Mouse (Mus musculus) ES-E14 (cell line): ENCODE results near the gene Aebp1. TPM values are rescaled to one million over a fixed set of nuclear protein-coding genes. Genes with fewer than 3 reads are reported as not detected.

Experiments used
- DNase-seq: peaks from one replicate; pipeline ENCODE4 v3.0.0-alpha.2; 2013; ENCODE audit warnings: low read depth, low spot score
- H3K27ac ChIP-seq: 2 replicates; pipeline ENCODE4 v1.5.1; 2012; ENCODE audit warnings: low read depth, mild to moderate bottlenecking, low read length, moderate library complexity, mixed read lengths; ENCODE audit not compliant: poor library complexity, insufficient read depth, severe bottlenecking
- H3K36me3 ChIP-seq: 2 replicates; pipeline ENCODE4 v1.6.1; 2012; ENCODE audit warnings: mild to moderate bottlenecking, low read length, moderate library complexity, mixed read lengths; ENCODE audit not compliant: control insufficient read depth, poor library complexity, insufficient read depth, severe bottlenecking
- H3K4me1 ChIP-seq, 2 experiments: fragments of 150-350 bp in 1 of 2; sonication (generic) in 1 of 2; 2 replicates each; pipeline ENCODE4 v1.6.1; 2012; ENCODE audit warnings: low read length in 2 of 2, mild to moderate bottlenecking in 1 of 2, mixed read lengths in 1 of 2; ENCODE audit not compliant: control insufficient read depth in 2 of 2, insufficient read depth in 2 of 2, poor library complexity in 1 of 2
- H3K4me3 ChIP-seq, 2 experiments: fragments of 150-350 bp in 1 of 2; sonication (generic) in 1 of 2; 2 replicates each; pipeline ENCODE4 v1.5.1; 2012; ENCODE audit warnings: low read length in 2 of 2, low read depth in 1 of 2, mild to moderate bottlenecking in 1 of 2, mixed read lengths in 1 of 2; ENCODE audit not compliant: insufficient read depth in 1 of 2, poor library complexity in 1 of 2, severe bottlenecking in 1 of 2
- H3K9ac ChIP-seq: 2 replicates; pipeline ENCODE4 v1.6.1; 2012; ENCODE audit warnings: low read depth, mild to moderate bottlenecking, low read length, mixed read lengths; ENCODE audit not compliant: poor library complexity, insufficient read depth, severe bottlenecking
- H3K9me3 ChIP-seq: fragments of 150-350 bp; sonication (generic); 2 replicates; pipeline ENCODE4 v1.6.1; 2012; ENCODE audit warnings: low read depth, mild to moderate bottlenecking, low read length; ENCODE audit not compliant: control insufficient read depth, insufficient read depth
- CHD2 ChIP-seq: IDR thresholded peaks from 2 replicates; pipeline ENCODE4 v1.6.1; 2014; ENCODE audit warnings: mild to moderate bottlenecking, low read depth, low read length, inconsistent platforms
- HCFC1 ChIP-seq: IDR thresholded peaks from 2 replicates; pipeline ENCODE4 v1.6.1; 2012; ENCODE audit warnings: low read length, inconsistent platforms, borderline replicate concordance; ENCODE audit not compliant: insufficient read depth
- MAFK ChIP-seq: IDR thresholded peaks from 2 replicates; pipeline ENCODE4 v1.6.1; 2014; ENCODE audit warnings: mild to moderate bottlenecking, low read depth, low read length, inconsistent platforms; ENCODE audit not compliant: insufficient read depth
- ZC3H11A ChIP-seq: IDR thresholded peaks from 2 replicates; pipeline ENCODE4 v1.6.1; 2012; ENCODE audit warnings: low read depth, mild to moderate bottlenecking, inconsistent platforms, low read length, borderline replicate concordance
- ZNF384 ChIP-seq: IDR thresholded peaks from 2 replicates; pipeline ENCODE4 v1.6.1; 2012; ENCODE audit warnings: low read depth, low read length, inconsistent platforms
- in situ Hi-C, 2 experiments: fragments of 600-800 bp; cut with MboI; formaldehyde crosslinking; loops; one replicate each; pipeline ENCODE4 v1.15.1; 2025; ENCODE audit warnings: low sequenced_read_pairs in 2 of 2, inconsistent platforms in 1 of 2; ENCODE audit not compliant: unreplicated experiment in 2 of 2
- total RNA-seq: library from RNA; depleted of rRNA; stranded (reverse); fragments of 300-350 nt; gene quantifications from 2 replicates; pipeline ENCODE4 v1.2.3, GENCODE M21; 2012

Aebp1 gene
- total RNA-seq, 1 experiment = 14.5 TPM

DNA sequence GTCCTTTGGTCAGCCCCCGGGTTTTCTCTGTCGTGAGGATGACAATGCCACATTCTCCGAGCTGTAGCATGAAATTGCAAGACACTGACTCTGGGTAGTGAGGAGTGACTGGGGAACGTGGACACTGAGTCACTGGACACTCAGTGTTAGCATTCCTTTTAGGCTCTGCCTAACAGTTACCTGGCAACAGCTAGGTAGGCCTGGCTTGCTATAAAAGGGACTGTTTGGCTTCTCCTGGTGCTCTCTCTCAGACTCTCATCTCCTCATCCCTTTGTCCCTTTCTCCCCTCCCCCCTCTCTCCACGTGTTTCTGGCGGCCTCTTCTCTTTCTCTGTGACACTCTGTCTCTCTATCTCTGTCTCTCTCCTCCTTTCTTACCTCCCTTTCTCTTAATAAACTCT, 40.6 kb downstream of the Aebp1 start:
- Histone ChIP-seq H3K4me1 (peaks cover 5 to 34% of the 10 kb centered on the region in 2 experiments; a peak in 3 of 4 replicates), H3K4me3 (no peak overlapping the region), H3K27ac (no peak overlapping the region), H3K9me3 (no peaks in the 10 kb centered on the region), H3K9ac (no peak overlapping the region), H3K36me3 (no peaks in the 10 kb centered on the region)
- in situ Hi-C loops = no loop called here
- no peak for TF ChIP-seq MAFK
- TF ChIP-seq ZC3H11A = no peak
- no peak for TF ChIP-seq HCFC1
- TF ChIP-seq ZNF384 = no peak
- TF ChIP-seq CHD2 = no peak
- no peak for DNase-seq

DNA sequence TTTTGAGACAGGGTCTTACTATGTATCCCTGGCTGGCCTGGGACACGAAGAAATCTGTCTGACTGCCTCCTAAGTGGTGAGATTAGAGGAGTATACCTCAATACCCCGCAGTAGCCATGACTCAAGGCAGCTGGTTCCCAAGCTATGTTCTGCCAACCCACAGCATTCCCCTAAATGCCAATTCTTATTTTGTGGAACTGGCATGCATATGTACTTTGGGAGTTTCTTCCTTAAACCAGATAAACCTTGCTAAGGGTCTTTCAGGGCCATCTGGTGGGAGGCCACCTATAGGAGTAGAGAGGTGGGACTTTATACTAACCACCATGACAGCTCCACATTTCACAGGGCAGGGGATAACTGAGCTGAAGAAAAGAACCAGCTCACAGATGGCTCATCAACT, 42.1 kb downstream of the Aebp1 start:
- DNase-seq = no peak
- H3K4me1 ChIP-seq = peaks cover 2 to 21% of the 10 kb centered on the region in 2 experiments; a peak in 2 of 4 replicates
- no peaks in the 10 kb centered on the region for H3K9me3 ChIP-seq
- TF ChIP-seq ZNF384 = no peak
- no peak for TF ChIP-seq ZC3H11A
- no peak for TF ChIP-seq MAFK
- TF ChIP-seq HCFC1 = no peak
- TF ChIP-seq CHD2 = no peak
- no peaks in the 10 kb centered on the region for H3K36me3 ChIP-seq
- H3K9ac ChIP-seq = no peak overlapping the region
- no peak overlapping the region for H3K27ac ChIP-seq
- in situ Hi-C loops = no loop called here
- no peak overlapping the region for H3K4me3 ChIP-seq

DNA sequence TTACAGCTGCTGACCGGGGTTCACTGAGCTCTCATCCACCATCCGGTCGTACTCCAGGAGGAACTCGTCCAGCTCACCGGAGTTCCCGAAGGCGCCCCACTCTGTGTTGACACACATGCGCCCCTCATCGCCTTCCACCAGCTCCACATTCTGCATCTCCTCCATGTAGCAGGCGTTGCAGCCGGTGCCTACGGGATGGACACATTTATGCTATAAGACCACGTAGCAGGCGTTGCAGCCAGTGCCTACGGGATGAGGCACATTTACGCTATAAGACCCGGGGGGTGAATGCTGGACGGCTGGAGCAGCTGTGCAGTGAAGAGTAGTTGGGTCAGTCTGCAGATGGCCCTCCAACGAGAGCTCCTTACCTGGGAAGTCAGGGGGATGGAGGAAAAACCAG, 42.6 kb downstream of the Aebp1 start:
- H3K27ac ChIP-seq = no peak overlapping the region
- H3K9me3 ChIP-seq = no peaks in the 10 kb centered on the region
- no peak overlapping the region for H3K9ac ChIP-seq
- no peak overlapping the region for H3K4me3 ChIP-seq
- H3K4me1 ChIP-seq = peaks cover 1 to 20% of the 10 kb centered on the region in 2 experiments; a peak in 1 of 4 replicates
- in situ Hi-C loops = no loop called here
- no peaks in the 10 kb centered on the region for H3K36me3 ChIP-seq
- DNase-seq = no peak
- TF ChIP-seq MAFK = no peak
- no peak for TF ChIP-seq CHD2
- no peak for TF ChIP-seq HCFC1
- no peak for TF ChIP-seq ZNF384
- TF ChIP-seq ZC3H11A = no peak

DNA sequence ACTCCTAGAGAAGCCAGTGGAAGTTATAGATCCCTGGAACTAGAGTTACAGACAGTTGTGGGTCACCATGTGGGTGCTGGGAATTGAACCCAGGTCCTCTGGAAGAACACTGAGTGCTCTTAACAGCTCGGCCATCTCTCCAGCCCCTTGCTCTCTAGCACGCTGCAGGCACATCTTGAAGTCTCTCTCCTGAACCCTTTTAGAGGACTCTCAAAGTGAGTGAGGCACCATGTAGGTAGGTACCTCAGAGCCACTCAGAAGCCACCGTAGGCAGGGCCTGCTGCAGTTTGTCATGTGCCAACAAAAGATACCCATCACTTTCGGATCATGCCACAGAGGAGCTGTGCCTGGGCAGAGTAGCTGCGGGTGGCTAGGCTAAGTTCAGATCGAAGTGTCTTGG, 43.1 kb downstream of the Aebp1 start:
- H3K36me3 ChIP-seq = no peaks in the 10 kb centered on the region
- no peaks in the 10 kb centered on the region for H3K9me3 ChIP-seq
- no peak overlapping the region for H3K4me3 ChIP-seq
- in situ Hi-C loops = no loop called here
- no peak for DNase-seq
- TF ChIP-seq ZC3H11A = no peak
- no peak for TF ChIP-seq CHD2
- no peak for TF ChIP-seq ZNF384
- no peak for TF ChIP-seq MAFK
- H3K4me1 ChIP-seq = peaks cover 1 to 20% of the 10 kb centered on the region in 2 experiments; a peak in 1 of 4 replicates
- H3K9ac ChIP-seq = no peak overlapping the region
- no peak overlapping the region for H3K27ac ChIP-seq
